Mouse (Mus musculus): ENCODE data around the gene Zfp91. TPM values are rescaled to one million over a fixed set of nuclear protein-coding genes. Genes with fewer than 3 reads are reported as not detected.
A peak's percentile ranks its signal among the peaks of the same experiment; 100 is the strongest.

Zfp91 gene
- polyA plus RNA-seq, 1 experiment from 2014 or later = 13.3 TPM

GRCm38 (mm10) chr19:12797071-12797470 lies 1.1 kb upstream of the Zfp91 start:
- no peaks in the 10 kb centered on the region for H3K9me3 ChIP-seq (ENCODE audit: control insufficient read depth, low read length)
- WGBS = under 1% methylated on average over 7 of the region's 7 CpGs
- no peaks in the 10 kb centered on the region for H3K27me3 ChIP-seq (replicated peaks; ENCODE audit: control insufficient read depth, insufficient read depth, low read length)
- H3K9ac ChIP-seq (replicated peaks; ENCODE audit: low read depth, low read length) = peak overlapping the region; percentile 48; the same call in 1 of the 2 replicates
- no peaks in the 10 kb centered on the region for H3K36me3 ChIP-seq (ENCODE audit: control insufficient read depth, insufficient read depth)
- H3K4me1 ChIP-seq (replicated peaks; ENCODE audit: control insufficient read depth, insufficient read depth, low read length) = peaks cover 4% of the 10 kb centered on the region
- H3K4me3 ChIP-seq (replicated peaks; ENCODE audit: low read length) = peak overlapping the region; percentile 84
- ATAC-seq = no peak
- H3K4me2 ChIP-seq (ENCODE audit: low read length) = peak overlapping the region; percentile 69
- no peak overlapping the region for H3K27ac ChIP-seq (ENCODE audit: low read length)

- H3K9me3 ChIP-seq (ENCODE audit: control insufficient read depth, low read length) = no peaks in the 10 kb centered on the region
- peak; percentile 8 for ATAC-seq
- peaks cover 7% of the 10 kb centered on the region for H3K4me1 ChIP-seq (replicated peaks; ENCODE audit: control insufficient read depth, insufficient read depth, low read length)
- H3K9ac ChIP-seq (replicated peaks; ENCODE audit: low read depth, low read length) = peak overlapping the region; percentile 48
- no peaks in the 10 kb centered on the region for H3K27me3 ChIP-seq (replicated peaks; ENCODE audit: control insufficient read depth, insufficient read depth, low read length)
- no peaks in the 10 kb centered on the region for H3K36me3 ChIP-seq (ENCODE audit: control insufficient read depth, insufficient read depth)
- peak overlapping the region; percentile 69 for H3K4me2 ChIP-seq (ENCODE audit: low read length)
- H3K4me3 ChIP-seq (replicated peaks; ENCODE audit: low read length) = peak overlapping the region; percentile 84
- peak overlapping the region; percentile 90 for H3K27ac ChIP-seq (ENCODE audit: low read length)
- WGBS = under 1% methylated on average over 29 of the region's 29 CpGs
These were observed 504 bp upstream of the Zfp91 start for GRCm38 (mm10) chr19:12796328-12796931.

- Histone ChIP-seq H3K36me3 (ENCODE audit: control insufficient read depth, insufficient read depth) (no peaks in the 10 kb centered on the region), H3K4me3 (replicated peaks; ENCODE audit: low read length) (peak overlapping the region; percentile 84), H3K4me1 (replicated peaks; ENCODE audit: control insufficient read depth, insufficient read depth, low read length) (peaks cover 9% of the 10 kb centered on the region), H3K9me3 (ENCODE audit: control insufficient read depth, low read length) (no peaks in the 10 kb centered on the region), H3K9ac (replicated peaks; ENCODE audit: low read depth, low read length) (peak overlapping the region; percentile 96), H3K27ac (ENCODE audit: low read length) (peak overlapping the region; percentile 99), H3K27me3 (replicated peaks; ENCODE audit: control insufficient read depth, insufficient read depth, low read length) (no peaks in the 10 kb centered on the region), H3K4me2 (ENCODE audit: low read length) (peak overlapping the region; percentile 64)
- peak; percentile 32 for ATAC-seq
- WGBS = under 1% methylated on average over 38 of the region's 63 CpGs
These were observed 816 bp downstream of the Zfp91 start for GRCm38 (mm10) chr19:12795110-12795509.

- ATAC-seq = peak; percentile 46
- Histone ChIP-seq H3K27me3 (replicated peaks; ENCODE audit: control insufficient read depth, insufficient read depth, low read length) (no peaks in the 10 kb centered on the region), H3K27ac (ENCODE audit: low read length) (peak overlapping the region; percentile 99), H3K9ac (replicated peaks; ENCODE audit: low read depth, low read length) (peak overlapping the region; percentile 96), H3K4me2 (ENCODE audit: low read length) (peak overlapping the region; percentile 64), H3K4me3 (replicated peaks; ENCODE audit: low read length) (peak overlapping the region; percentile 84), H3K9me3 (ENCODE audit: control insufficient read depth, low read length) (no peaks in the 10 kb centered on the region), H3K4me1 (replicated peaks; ENCODE audit: control insufficient read depth, insufficient read depth, low read length) (peaks cover 9% of the 10 kb centered on the region), H3K36me3 (ENCODE audit: control insufficient read depth, insufficient read depth) (no peaks in the 10 kb centered on the region)
- WGBS = under 1% methylated on average over 35 of the region's 39 CpGs
These were observed 1.6 kb downstream of the Zfp91 start for GRCm38 (mm10) chr19:12794056-12795044.

GRCm38 (mm10) chr19:12792374-12792773 lies 3.6 kb downstream of the Zfp91 start:
- H3K36me3 ChIP-seq (ENCODE audit: control insufficient read depth, insufficient read depth) = no peaks in the 10 kb centered on the region
- no peak for ATAC-seq

GRCm38 (mm10) chr19:12787721-12788120 lies 8.2 kb downstream of the Zfp91 start:
- Histone ChIP-seq H3K4me3 (replicated peaks; ENCODE audit: low read length) (no peak overlapping the region), H3K4me1 (replicated peaks; ENCODE audit: control insufficient read depth, insufficient read depth, low read length) (peaks cover 5% of the 10 kb centered on the region), H3K9me3 (ENCODE audit: control insufficient read depth, low read length) (no peaks in the 10 kb centered on the region), H3K4me2 (ENCODE audit: low read length) (no peak overlapping the region), H3K27ac (ENCODE audit: low read length) (no peak overlapping the region), H3K36me3 (ENCODE audit: control insufficient read depth, insufficient read depth) (no peaks in the 10 kb centered on the region), H3K9ac (replicated peaks; ENCODE audit: low read depth, low read length) (no peak overlapping the region), H3K27me3 (replicated peaks; ENCODE audit: control insufficient read depth, insufficient read depth, low read length) (no peaks in the 10 kb centered on the region)
- 80% methylated on average over 4 of the region's 4 CpGs for WGBS
- no peak for ATAC-seq

More at GRCm38 (mm10) chr19:12792374-12792773, 3.6 kb downstream of the Zfp91 start:
- no peaks in the 10 kb centered on the region for H3K27me3 ChIP-seq (replicated peaks; ENCODE audit: control insufficient read depth, insufficient read depth, low read length)
- H3K9ac ChIP-seq (replicated peaks; ENCODE audit: low read depth, low read length) = no peak overlapping the region
- no peaks in the 10 kb centered on the region for H3K9me3 ChIP-seq (ENCODE audit: control insufficient read depth, low read length)
- no peak overlapping the region for H3K4me3 ChIP-seq (replicated peaks; ENCODE audit: low read length)
- no peak overlapping the region for H3K27ac ChIP-seq (ENCODE audit: low read length)
- no peak overlapping the region for H3K4me2 ChIP-seq (ENCODE audit: low read length)
- H3K4me1 ChIP-seq (replicated peaks; ENCODE audit: control insufficient read depth, insufficient read depth, low read length) = peaks cover 9% of the 10 kb centered on the region

- Histone ChIP-seq H3K27ac (ENCODE audit: low read length) (no peak overlapping the region), H3K9me3 (ENCODE audit: control insufficient read depth, low read length) (no peaks in the 10 kb centered on the region), H3K4me2 (ENCODE audit: low read length) (no peak overlapping the region), H3K4me3 (replicated peaks; ENCODE audit: low read length) (no peak overlapping the region), H3K9ac (replicated peaks; ENCODE audit: low read depth, low read length) (no peak overlapping the region), H3K36me3 (ENCODE audit: control insufficient read depth, insufficient read depth) (no peaks in the 10 kb centered on the region), H3K4me1 (replicated peaks; ENCODE audit: control insufficient read depth, insufficient read depth, low read length) (peaks cover 5% of the 10 kb centered on the region), H3K27me3 (replicated peaks; ENCODE audit: control insufficient read depth, insufficient read depth, low read length) (no peaks in the 10 kb centered on the region)
- ATAC-seq = no peak
- WGBS = 79% methylated on average over 2 of the region's 2 CpGs
These were observed 9.0 kb downstream of the Zfp91 start for GRCm38 (mm10) chr19:12786803-12787395.

GRCm38 (mm10) chr19:12780437-12780836 lies 15.5 kb downstream of the Zfp91 start:
- H3K9ac ChIP-seq (replicated peaks; ENCODE audit: low read depth, low read length) = no peak overlapping the region
- no peaks in the 10 kb centered on the region for H3K4me1 ChIP-seq (replicated peaks; ENCODE audit: control insufficient read depth, insufficient read depth, low read length)
- no peak overlapping the region for H3K4me3 ChIP-seq (replicated peaks; ENCODE audit: low read length)
- no peak overlapping the region for H3K27ac ChIP-seq (ENCODE audit: low read length)
- H3K36me3 ChIP-seq (ENCODE audit: control insufficient read depth, insufficient read depth) = peaks cover 11% of the 10 kb centered on the region
- no peaks in the 10 kb centered on the region for H3K27me3 ChIP-seq (replicated peaks; ENCODE audit: control insufficient read depth, insufficient read depth, low read length)
- H3K4me2 ChIP-seq (ENCODE audit: low read length) = no peak overlapping the region
- ATAC-seq = no peak
- no peaks in the 10 kb centered on the region for H3K9me3 ChIP-seq (ENCODE audit: control insufficient read depth, low read length)

- H3K4me3 ChIP-seq (replicated peaks; ENCODE audit: low read length) = no peak overlapping the region
- 83% methylated on average over 5 of the region's 5 CpGs for WGBS
- H3K36me3 ChIP-seq (ENCODE audit: control insufficient read depth, insufficient read depth) = peaks cover 15% of the 10 kb centered on the region
- ATAC-seq = no peak
- no peaks in the 10 kb centered on the region for H3K9me3 ChIP-seq (ENCODE audit: control insufficient read depth, low read length)
- no peak overlapping the region for H3K9ac ChIP-seq (replicated peaks; ENCODE audit: low read depth, low read length)
- no peaks in the 10 kb centered on the region for H3K27me3 ChIP-seq (replicated peaks; ENCODE audit: control insufficient read depth, insufficient read depth, low read length)
- no peaks in the 10 kb centered on the region for H3K4me1 ChIP-seq (replicated peaks; ENCODE audit: control insufficient read depth, insufficient read depth, low read length)
- H3K4me2 ChIP-seq (ENCODE audit: low read length) = no peak overlapping the region
- no peak overlapping the region for H3K27ac ChIP-seq (ENCODE audit: low read length)
These were observed 25.0 kb downstream of the Zfp91 start for GRCm38 (mm10) chr19:12770888-12771287.
